In genomic region chr5:81076377-81076776, GRCm38 (mm10) we compare ENCODE assay signal across 23 mouse cellular contexts. TPM values are rescaled to one million over a fixed set of nuclear protein-coding genes. Genes with fewer than 3 reads are reported as not detected.
DNase-seq lines count a peak whose midpoint lies in the region; ATAC-seq and TF ChIP-seq lines count a peak whose summit lies in the region.
"Had no signal": no experiment of that assay in that cellular context is flagged by ENCODE, and none has a peak within 500 bp of the region (broad histone marks: within the 10 kb centered on the region; RNA-seq: fewer than 3 reads in every experiment).

No protein-coding gene starts in this region.

- no peak for TF ChIP-seq CTCF in kidney, adult 2 months (conservative IDR thresholded peaks at IDR 0.05; ENCODE audit: insufficient read depth, insufficient read length, low read depth, low read length)

- no peak overlapping the region for H3K27ac ChIP-seq in kidney, adult 2 months (ENCODE audit: insufficient read depth, low read depth, low read length)
- H3K27ac ChIP-seq: forebrain, embryonic 10.5 days; forebrain, embryonic 13.5 days; hindbrain, embryonic 10.5 days; hindbrain, embryonic 13.5 days; intestine, embryonic 15.5 days had no signal

- no peak for TF ChIP-seq POLR2A in kidney, adult 2 months (IDR thresholded peaks at IDR 0.05; ENCODE audit: low read depth, low read length)

- H3K36me3 ChIP-seq in kidney, adult 2 months (ENCODE audit: control insufficient read depth, insufficient read depth, low read length) = no peaks in the 10 kb centered on the region
- H3K36me3 ChIP-seq: forebrain, embryonic 10.5 days; hindbrain, embryonic 10.5 days; hindbrain, embryonic 13.5 days; intestine, embryonic 15.5 days had no signal

- DNase-seq in kidney, adult 2 months = peak; percentile 17
- DNase-seq in kidney, postnatal 36 days = no peak
- DNase-seq in adrenal gland, postnatal 25 days = no peak
- DNase-seq in left cerebral cortex, postnatal 25 days (ENCODE audit: low spot score in 2 of 2) = no peak
- no peak for DNase-seq in right cerebral cortex, postnatal 36 days (ENCODE audit: low spot score in 2 of 2)
- DNase-seq in urinary bladder, postnatal 10 days (ENCODE audit: low spot score) = no peak
- DNase-seq: adrenal gland, postnatal 10 days; cerebellum, adult 11 months; cerebellum, adult 9-11 months; forebrain, postnatal 0 days; gastrocnemius, postnatal 10 days; gastrocnemius, postnatal 36 days; heart, adult 11 months had no signal

- no peaks in the 10 kb centered on the region for H3K27me3 ChIP-seq in kidney, adult 2 months (replicated peaks; ENCODE audit: control insufficient read depth, insufficient read depth, low read length)
- H3K27me3 ChIP-seq: forebrain, embryonic 13.5 days; hindbrain, embryonic 13.5 days; intestine, embryonic 15.5 days had no signal

- intact Hi-C loops in left cerebral cortex, postnatal 25 days (cut with DNase I) = no loop called here

- 61% methylated on average over 5 of the region's 5 CpGs for WGBS in kidney, adult 2 months

- no peaks in the 10 kb centered on the region; the same call in 1 of the 2 replicates for H3K4me1 ChIP-seq in kidney, adult 2 months (ENCODE audit: control insufficient read depth, insufficient read depth, low read length)
- H3K4me1 ChIP-seq: forebrain, embryonic 10.5 days; intestine, embryonic 15.5 days had no signal

- peak; percentile 91 for ATAC-seq in common myeloid progenitor, adult 5-6 weeks (replicated peaks; ENCODE audit: low read depth, poor library complexity, severe bottlenecking)
- ATAC-seq in megakaryocyte, adult 5-6 weeks (ENCODE audit: poor library complexity, severe bottlenecking) = peak; percentile 75
- ATAC-seq: CD4-positive, CD25-positive, alpha-beta regulatory T cell, adult 4 months; forebrain, embryonic 13.5 days; forebrain, postnatal 0 days; hindbrain, embryonic 16.5 days; intestine, embryonic 15.5 days; Patski had no signal

- no peak overlapping the region for H3K4me3 ChIP-seq in kidney, adult 2 months (ENCODE audit: insufficient read depth, low read depth, low read length)
- H3K4me3 ChIP-seq: forebrain, embryonic 10.5 days; forebrain, embryonic 13.5 days; hindbrain, embryonic 10.5 days; hindbrain, embryonic 13.5 days; intestine, embryonic 15.5 days had no signal

RNA-seq across cellular contexts. Expression of gene Adgrl3, which starts 56.4 kb away (rescaled TPM):
- 0.95 and 1.2 TPM in 2 replicates for polyA plus RNA-seq in kidney, adult 2 months (2012; rRNA removed)
- not detected in 2 replicates for total RNA-seq in common myeloid progenitor, adult 5-6 weeks (2017)
- 0.09 TPM in 1 of 2 replicates, not detected in the other for total RNA-seq in megakaryocyte, adult 5-6 weeks (2015)
- total RNA-seq in megakaryocyte, adult 5-6 weeks (2017) = 0.04 and 0.15 TPM in 2 replicates
- 2.9 and 5.7 TPM in 2 replicates for total RNA-seq in adrenal gland, postnatal 25 days (2021)
- total RNA-seq in left cerebral cortex, postnatal 25 days (2021) = 100 to 1,000 TPM; 204 to 219 TPM

Comparison
In these comparisons a context has a peak if more than half of its experiments do, and no peak if none do; other contexts are left out.
1. RNA of gene Adgrl3, which starts 56.4 kb away (total RNA-seq): 204 to 219 TPM in left cerebral cortex, postnatal 25 days; 2.9 to 5.7 TPM in adrenal gland, postnatal 25 days, 0.04 to 0.15 TPM in megakaryocyte, adult 5-6 weeks and not detected in common myeloid progenitor, adult 5-6 weeks; every median in the first group is over 10 times any median in the second.